Mouse (Mus musculus) spleen, postnatal 4 days (tissue): ENCODE measurements at regions not wholly inside any gene's neighbourhood (a gene's known extent, or its start where the extent isn't known, plus 50 kb on each side); places are given as distances from the start of the nearest gene placed in this dataset.

Experiments
- DNase-seq, 2 experiments: peaks; one replicate each; pipeline ENCODE4 v3.0.0; 2022; ENCODE audit warnings: low spot score in 2 of 2

- DNase-seq = no peak
These were observed 419.0 kb upstream of the Kazn start for GRCm38 (mm10) chr4:142658156-142658555.

DNA sequence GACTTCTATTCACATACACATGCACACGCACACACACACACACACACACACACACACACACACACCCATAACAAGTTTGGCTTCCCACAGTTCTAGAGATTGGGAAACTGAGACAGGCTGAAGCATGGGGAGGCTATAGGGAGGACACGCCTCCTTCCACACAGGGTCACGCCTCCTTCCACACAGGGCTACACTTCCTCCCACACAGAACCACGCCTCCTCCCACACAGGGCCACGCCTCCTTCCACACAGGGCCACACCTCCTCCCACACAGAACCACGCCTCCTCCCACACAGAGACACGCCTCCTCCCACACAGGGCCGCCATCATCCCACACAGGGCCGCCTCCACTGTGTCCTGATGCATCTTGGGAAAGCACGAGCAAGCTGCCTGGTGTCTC lies 401.9 kb upstream of the Kazn start:
- no peak for DNase-seq

- no peak for DNase-seq
These were observed 400.1 kb upstream of the Kazn start for GRCm38 (mm10) chr4:142639340-142639733.

GRCm38 (mm10) chr4:142638733-142639339 lies 399.6 kb upstream of the Kazn start:
- no peak for DNase-seq

GRCm38 (mm10) chr4:142638057-142638456 lies 398.9 kb upstream of the Kazn start:
- DNase-seq = no peak

DNA sequence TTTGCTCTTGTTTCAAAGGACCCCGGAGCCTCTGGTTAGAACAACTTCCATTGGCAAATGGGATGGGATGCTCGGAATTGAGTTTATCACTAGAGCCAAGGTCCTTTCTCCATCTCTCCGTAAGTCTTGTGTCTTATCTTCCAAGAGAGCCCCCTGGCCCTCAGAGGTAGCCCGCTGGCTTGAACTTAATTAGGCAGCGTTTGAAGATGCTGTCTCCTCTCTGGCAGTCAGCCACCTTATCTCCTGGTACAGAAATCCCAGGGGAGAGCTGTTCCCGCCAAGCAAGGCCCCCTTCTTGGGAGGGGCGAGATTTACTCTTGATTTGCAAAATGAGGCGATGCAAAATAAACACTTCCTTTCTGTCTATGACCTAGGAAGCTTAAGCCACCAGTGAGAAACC lies 395.2 kb upstream of the Kazn start:
- no peak for DNase-seq

DNA sequence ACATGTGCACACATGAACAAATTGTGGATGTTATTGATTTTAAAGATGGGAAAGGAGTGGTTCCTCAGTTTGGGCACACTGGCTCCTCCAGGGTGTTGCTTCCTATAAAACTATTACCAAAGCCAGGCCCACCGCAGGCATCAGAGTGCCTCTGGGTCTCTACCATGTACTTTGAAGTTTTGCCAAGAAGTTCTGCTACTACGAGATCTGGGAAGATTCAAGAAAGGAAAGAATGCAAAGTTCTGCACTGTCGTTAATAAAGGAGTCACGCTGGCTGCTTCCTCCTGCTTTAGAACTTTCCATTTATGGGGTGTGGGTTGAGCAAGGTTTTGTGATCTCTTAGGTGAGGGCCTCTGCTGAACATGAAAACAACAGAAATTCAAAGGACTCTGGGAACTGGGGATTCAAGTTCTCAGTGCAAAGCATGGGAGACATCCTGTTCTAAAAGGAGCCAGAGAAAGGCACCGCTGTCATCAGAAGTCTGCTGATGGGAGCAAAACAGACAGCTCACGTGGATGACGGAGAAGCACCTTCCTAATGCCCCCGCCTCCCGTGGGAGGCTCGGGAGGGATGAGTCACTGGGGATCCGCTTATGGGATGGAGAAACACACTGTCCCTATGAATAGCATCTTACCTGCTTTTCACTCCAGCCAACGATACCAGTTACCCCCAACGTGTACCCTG lies 394.6 kb upstream of the Kazn start:
- DNase-seq = no peak

- no peak for DNase-seq
These were observed 387.4 kb upstream of the Kazn start for GRCm38 (mm10) chr4:142626503-142627194.

- no peak for DNase-seq
These were observed 386.3 kb upstream of the Kazn start for GRCm38 (mm10) chr4:142625456-142625855.

- DNase-seq = no peak
These were observed 383.1 kb upstream of the Kazn start for GRCm38 (mm10) chr4:142622151-142622861.

- DNase-seq = no peak
These were observed 380.2 kb upstream of the Kazn start for GRCm38 (mm10) chr4:142619396-142619795.

GRCm38 (mm10) chr4:142618770-142619169 lies 379.6 kb upstream of the Kazn start:
- DNase-seq = no peak

GRCm38 (mm10) chr4:142617676-142618075 lies 378.5 kb upstream of the Kazn start:
- DNase-seq = no peak

DNA sequence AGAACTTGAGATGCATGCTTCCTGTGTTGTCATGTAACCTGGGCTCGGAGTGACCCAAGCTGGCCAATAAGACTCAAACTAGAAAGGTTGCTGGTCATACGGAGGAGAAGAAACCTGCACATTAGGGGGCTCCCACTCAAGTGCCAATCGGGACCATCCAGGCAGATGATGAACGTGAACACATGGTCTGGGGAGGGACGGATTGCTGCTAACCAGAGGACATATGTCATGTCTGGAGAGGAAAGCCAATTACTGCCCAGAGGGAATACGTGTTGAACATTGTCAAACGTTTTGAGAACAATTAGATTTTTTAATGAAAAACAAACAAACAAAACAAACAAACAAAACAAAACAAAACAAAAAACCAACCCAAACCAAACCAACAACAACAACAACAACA lies 377.7 kb upstream of the Kazn start:
- DNase-seq = no peak

GRCm38 (mm10) chr4:142605098-142605497 lies 365.9 kb upstream of the Kazn start:
- no peak for DNase-seq

GRCm38 (mm10) chr4:142597214-142597613 lies 358.0 kb upstream of the Kazn start:
- DNase-seq = no peak

GRCm38 (mm10) chr4:142589084-142589741 lies 350.0 kb upstream of the Kazn start:
- DNase-seq = no peak

DNA sequence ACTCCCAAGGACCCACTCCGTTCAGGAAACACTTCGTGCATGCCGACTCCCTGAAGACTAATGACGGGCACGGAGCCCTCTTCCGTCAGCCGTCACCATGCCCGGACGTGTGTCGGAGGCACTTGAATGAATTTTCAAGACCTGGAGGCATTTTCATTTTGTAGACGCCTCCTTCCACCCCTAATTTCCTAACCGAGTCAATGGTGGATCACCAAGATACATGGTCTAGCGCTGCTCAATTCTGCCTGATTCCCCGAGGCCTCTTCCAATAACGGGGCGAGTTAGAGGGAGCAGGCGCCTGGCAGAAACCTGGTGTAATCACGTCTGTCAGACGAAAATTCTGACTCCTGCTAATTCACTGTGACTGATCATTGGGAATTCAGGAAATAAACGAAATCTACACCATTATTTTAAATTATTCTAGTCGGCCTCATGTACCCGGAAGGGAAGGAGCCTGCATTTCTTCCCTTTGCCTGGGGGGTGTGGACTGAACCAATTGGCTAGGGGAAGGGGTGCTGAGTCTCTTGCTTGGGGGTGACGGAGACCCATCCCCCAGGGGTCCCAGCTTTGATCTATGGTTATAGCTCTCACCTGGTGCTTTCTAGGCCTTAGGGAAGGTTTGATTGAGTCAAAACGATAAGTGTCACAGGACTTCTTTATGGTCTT lies 349.4 kb upstream of the Kazn start:
- no peak for DNase-seq

DNA sequence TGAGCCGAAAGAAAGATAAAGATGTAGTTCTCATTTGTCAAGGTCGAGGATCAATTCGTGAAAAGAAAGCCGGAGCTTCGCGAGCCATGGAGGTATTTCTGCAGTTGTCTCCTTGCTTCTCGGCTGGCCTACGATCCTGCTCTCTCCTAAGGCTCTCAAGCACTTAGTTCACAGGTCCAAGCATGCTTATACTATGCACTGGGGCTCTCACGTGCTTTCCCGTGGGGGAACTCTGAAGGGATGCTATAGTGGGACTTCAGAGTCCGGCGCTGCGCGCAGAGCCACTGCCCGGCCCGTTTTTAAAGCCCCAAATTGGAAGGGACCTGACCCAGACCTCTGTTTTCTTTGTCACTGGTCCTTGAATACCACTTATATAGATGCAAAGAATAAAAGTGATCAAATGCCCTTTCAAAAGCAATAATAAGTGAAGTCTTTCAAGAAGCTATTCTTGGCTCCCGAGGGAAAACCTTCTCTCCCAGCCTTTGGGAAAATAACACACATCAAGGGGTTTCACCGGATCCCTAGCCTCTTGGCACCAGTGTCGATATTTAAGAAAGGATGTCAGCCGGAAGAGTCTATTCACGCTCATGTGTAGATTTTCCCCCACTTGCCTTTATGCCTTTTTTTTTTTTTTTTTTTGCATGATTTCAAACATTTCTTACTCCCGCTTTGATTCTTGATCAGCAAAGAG lies 348.3 kb upstream of the Kazn start:
- DNase-seq = no peak

GRCm38 (mm10) chr4:142578536-142578935 lies 339.3 kb upstream of the Kazn start:
- no peak for DNase-seq

DNA sequence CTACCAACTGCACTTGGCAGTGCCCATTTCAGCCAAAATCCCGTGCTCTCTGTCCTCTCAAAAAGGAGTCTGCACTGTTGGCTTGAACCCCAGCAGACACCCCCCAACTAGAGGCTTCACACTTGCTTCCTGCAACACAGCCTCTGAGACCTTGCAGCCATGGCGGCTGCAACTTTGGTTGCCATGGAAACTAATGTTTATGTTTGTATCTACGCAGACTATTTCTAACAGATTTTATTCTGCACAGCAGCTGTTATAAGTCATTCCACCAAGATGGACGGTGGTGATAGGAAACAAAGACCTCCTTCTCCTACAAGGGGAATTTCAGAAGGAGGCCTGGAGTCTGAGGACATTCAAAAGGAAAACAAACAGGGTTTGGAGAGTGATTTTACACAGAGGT lies 338.3 kb upstream of the Kazn start:
- no peak for DNase-seq
